Mouse (Mus musculus) CH12F3 (cell line): ENCODE measurements around the gene Cst7.

Experiments
- in situ Hi-C: fragments of 300-500 bp; cut with MboI; formaldehyde crosslinking; loops from 2 replicates; pipeline ENCODE4 v1.14.3; 2020; ENCODE audit warnings: low sequenced_read_pairs

Cst7 gene

GRCm38 (mm10) chr2:150624926-150625325, 54.7 kb downstream of the Cst7 start:
- in situ Hi-C loops: no loop called here

GRCm38 (mm10) chr2:150627140-150627539, 56.9 kb downstream of the Cst7 start:
- in situ Hi-C loops: no loop called here
